Mouse (Mus musculus): ENCODE measurements around the gene Alad.

Gene Alad

DNA sequence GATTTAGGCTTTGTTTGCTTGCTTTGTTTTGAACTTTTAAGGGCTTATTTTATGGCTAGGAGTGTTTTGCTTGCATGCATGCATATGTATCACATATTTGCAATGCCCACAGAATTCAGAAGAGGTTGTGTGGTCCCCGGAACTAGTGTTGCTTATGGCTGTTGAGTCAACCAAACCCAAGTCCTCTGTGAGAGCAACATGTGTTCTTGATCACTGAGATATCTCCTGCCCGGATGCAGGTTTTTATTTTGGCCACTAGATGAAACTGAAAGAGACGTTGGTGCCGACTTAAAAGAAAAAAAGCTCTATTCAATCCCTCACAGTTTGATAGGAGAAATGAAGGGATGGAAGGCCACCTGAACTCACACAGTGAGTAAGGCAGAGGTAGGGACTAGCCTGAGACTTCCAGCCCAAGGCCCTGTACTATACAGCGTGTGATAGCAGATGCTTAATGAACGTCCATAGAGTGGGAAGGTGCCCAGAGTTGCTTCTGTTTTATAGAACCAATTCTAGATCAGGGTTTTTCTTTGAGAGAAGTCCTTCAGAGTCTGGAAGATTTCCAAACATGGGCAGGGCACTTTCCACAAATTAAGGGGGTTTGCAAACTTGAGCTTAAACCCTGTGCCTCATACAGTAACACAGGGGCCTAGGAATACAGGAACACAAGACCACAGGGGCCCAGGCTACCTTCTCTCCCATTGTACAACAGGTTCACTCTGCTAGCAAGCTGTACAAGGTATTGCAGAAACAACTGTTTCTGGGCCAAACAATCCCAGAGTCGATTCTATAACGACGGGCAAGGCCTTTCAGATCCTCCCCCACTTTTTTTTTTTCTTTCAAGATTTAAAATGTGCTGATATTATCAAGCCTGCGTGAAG lies 1.9 kb downstream of the Alad start:
- no peak for DNase-seq (ENCODE audit: low read depth)

DNA sequence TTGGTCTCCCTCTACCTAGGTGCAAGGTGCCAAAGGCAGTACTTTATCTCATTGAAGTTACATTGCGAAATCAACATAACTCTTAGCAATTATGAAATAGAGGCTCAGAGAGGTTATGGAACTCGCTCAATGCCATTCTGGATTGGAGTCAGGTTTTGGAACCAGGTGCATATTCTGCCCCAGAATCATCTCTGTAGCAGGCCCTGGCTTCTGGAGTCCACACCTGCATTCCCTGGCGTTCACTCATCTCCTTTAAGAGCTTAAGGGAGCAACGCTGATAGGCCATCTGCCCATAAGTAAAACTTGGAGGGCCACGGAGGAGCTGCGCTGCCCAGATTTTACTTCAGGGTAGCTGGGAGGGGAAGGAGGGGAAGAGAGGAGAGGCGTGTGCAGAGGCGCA lies 2.7 kb downstream of the Alad start:
- DNase-seq (ENCODE audit: low read depth), result no peak

DNA sequence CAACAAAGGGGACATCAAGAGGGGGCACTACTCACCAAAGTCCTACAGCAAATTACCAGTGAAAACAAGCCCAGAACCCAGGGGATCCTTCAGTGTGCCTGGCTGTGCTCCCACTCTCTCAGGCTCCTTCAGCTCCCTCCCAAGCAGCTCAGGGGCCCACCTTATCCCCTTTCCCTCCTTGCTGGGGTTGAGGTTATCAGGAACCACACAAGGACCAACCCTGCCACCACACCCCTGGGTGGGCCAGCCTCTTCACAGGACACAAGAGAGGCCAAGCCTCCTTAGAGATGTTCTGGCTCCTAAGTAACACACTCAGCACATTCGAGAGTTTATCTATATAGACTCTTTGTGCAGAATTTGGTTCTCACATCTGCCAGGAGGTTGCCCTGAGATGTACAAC lies 3.1 kb downstream of the Alad start:
- peak; percentile 72 for DNase-seq (ENCODE audit: low read depth)

DNA sequence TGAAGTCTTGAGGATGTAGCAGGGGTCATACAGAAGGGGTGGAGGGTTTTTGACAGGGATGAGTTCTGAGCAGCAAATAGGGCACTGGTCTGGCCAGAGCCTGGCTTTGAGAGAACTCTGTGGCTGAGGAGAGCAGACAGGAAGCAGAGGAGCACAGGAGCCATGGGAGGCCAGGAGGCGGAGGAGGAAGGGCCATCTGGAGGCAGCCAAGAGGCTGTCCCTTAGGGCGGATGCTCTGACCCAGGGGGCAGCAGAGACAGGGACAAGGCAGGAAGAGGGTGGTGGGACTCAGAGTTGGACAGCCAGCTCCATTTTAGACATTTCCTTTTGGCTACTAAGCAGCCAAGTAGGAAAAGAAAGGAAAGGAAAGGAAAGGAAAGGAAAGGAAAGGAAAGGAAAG lies 3.6 kb downstream of the Alad start:
- no peak for DNase-seq (ENCODE audit: low read depth)

DNA sequence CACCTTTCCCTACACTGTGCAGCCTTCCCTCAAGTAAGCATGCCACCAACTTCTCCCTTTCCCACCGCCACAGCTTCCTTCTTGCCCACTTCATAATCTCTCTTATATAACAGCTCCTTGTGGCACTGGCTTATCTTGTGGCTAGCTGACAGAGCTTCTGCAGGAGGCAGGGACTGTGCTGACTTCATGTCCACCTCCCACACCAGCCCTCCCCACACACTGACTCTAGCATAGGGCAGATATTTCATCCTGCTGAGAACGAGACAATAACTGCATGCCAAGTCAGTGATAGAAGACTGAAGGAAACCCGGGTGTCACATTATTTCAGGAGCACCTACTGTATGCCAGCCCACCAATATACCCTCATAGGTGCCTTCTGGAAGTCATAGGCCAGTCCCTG lies 4.2 kb downstream of the Alad start:
- DNase-seq (ENCODE audit: low read depth), result no peak

DNA sequence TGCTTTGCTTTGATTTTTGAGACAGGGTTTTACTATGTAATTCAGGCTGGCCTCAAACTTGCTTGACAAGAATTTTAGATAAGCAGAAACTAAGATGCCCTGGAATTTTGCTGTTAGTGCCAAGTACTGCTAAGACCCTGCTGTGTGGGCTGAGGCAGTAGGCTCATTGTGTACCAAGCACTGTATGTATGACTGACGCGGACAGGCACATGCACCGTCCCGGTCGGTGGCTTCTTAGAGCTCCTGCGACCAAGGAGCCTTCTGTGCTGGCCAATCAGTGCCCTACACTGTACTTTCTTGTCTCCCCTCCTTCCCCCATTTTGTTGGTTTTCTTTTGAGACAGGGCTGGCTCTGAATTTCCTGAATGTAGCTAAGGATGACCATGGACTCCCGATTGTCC lies 4.7 kb downstream of the Alad start:
- DNase-seq (ENCODE audit: low read depth), result no peak

DNA sequence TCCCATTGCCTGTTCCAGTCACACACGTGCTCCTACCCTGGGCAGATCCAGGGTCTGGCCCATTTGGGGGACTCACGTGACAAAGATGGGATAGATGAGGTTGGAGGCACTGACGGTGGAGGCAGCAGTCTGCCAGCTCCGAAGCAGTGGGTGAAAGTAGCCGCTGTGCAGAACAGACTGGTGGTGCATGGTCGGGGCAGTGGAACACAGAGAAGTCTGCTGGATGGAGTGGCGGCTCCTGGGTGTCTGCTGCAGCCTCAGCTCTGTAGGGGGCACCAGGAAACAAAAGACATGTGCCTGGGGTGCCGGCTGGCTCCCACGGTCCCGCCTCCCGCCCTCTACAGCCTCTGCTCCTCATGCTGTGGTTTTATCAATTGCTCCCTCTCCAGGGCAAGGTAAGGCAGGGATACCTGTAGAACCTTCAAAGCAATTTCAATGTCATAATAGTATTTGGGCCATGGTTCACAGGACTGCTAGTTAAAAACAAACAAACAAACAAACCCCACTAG lies 5.7 kb downstream of the Alad start:
- DNase-seq (ENCODE audit: low read depth), result no peak

DNA sequence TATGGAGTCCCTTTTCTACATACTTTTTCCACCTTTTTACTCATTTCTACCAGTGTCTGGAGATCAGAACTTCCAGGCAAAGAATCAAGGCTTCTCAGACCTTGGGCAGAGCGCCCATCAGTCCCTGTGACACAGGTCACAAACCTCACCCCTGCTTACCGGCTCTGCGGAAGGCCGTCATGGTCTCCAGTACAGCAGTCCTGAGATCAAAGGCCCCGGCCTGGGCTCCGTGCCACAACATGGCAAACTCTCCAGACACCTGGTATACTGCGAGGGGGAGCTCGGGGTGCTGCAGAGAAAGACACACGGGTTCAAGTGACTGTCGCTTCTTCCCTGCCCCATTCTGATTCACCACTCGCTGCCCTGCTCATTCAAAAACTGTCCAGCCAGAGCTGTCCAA lies 9.8 kb downstream of the Alad start:
- no peak for DNase-seq (ENCODE audit: low read depth)

DNA sequence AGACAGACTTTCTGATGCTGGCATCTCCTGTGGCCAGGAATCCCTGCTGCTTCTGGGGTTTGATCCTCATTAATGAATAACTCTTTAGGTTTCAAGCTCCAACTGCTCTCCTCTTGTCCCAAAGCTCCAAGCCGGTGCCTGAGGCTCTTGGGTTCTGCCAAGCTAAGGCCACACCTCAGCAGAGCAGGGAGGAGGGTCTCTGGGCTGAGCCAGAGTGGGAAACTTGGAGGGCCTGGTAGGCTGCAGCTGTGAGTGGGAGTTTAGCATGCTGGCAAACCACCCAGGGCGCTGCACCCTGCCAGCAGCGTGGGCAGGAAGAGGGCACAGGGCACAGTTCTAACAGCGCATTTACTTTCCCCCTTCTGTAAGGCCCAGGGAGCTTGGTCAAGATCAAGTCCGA lies 10.9 kb downstream of the Alad start:
- no peak for DNase-seq (ENCODE audit: low read depth)

DNA sequence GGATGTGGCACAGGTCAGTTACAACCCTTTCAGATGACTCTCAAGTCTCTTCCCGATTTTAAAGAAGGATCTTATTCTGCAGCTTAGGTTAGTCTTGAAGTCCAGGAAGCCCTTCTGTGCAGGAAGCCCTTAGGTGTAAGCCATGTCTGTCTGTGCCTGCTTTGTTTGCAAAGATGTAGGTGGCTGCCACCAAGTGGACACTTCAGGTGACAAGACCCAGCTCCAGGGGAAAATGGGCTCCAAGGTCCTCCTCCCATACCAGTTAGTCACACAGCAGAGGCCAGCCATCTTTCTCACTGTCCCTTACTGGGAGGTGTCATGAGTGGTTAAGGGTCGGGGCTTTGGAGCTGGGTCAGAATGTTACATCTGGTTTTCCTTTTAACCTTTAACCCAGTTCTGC lies 12.9 kb downstream of the Alad start:
- DNase-seq (ENCODE audit: low read depth), result no peak

DNA sequence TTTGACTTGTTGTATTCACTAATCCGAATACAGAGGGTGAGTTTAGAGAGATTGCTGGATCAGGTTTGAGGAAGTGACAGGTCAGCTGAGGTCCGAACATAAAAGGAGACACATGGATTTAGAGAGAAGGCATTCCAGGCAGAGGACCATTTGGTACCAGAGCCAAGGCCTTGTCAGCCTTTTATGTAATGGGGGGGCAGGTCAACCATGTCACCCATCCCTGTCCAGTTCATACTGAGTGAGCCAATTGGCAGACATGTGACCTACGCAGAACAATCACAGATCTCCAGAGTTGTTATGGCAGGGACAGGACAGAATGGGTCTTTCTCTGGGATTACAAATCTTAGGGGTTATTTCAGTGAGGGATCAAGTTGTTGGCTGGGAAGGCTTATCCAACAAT lies 13.7 kb downstream of the Alad start:
- no peak for DNase-seq (ENCODE audit: low read depth)

DNA sequence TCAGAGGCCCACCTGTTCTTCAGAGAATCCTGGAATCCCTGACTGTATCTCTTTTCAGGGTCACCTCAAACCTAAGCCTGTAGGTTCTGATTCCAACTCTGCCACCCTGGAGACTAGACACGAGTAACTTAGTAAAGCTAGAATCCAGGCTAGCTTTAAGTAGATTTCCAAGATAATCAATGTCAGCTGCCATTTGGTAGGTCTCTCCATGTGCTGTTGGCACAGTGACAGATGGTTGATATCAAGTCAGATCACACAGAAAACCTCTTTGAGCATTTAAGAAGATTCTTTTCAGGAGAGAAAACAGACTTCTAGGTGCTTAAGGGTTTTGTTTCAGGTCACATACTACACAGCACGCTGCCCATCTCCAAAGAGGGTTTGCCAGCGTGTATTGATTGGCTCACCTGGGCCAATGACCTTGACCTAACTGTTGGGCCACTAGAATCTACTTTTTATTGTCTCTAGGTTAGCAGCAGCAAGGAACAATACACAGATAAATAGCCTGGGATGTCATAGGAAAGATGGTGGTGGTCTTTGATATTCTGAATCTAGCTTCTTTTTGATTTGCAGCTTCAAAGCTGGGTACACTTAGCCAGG lies 16.2 kb downstream of the Alad start, which contains the start of gene Hdhd3:
Gene Hdhd3 (minus strand): TSS at position 94 of the 597 bp plus-strand sequence.
- DNase-seq (ENCODE audit: low read depth), result no peak

DNA sequence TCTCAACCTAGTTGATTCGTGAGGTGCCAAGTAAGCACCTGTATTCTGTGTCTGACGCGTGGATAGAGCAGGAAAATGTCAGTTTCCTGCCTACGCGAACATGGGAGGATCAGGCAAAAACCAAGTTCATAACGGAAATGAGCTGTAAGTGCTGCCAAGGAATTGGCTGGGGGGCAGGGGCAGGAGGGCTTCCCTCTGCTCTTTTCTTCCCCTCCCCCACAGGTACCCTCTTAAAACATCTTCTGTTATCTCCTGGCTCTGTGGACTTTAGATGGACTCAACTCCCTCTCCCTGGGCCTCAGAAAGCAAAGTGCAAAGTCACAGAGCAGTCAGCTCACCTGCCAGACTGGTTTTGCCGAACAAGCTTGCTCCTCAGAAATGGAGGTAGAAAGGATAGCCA lies 16.7 kb downstream of the Alad start:
- DNase-seq (ENCODE audit: low read depth), result no peak

DNA sequence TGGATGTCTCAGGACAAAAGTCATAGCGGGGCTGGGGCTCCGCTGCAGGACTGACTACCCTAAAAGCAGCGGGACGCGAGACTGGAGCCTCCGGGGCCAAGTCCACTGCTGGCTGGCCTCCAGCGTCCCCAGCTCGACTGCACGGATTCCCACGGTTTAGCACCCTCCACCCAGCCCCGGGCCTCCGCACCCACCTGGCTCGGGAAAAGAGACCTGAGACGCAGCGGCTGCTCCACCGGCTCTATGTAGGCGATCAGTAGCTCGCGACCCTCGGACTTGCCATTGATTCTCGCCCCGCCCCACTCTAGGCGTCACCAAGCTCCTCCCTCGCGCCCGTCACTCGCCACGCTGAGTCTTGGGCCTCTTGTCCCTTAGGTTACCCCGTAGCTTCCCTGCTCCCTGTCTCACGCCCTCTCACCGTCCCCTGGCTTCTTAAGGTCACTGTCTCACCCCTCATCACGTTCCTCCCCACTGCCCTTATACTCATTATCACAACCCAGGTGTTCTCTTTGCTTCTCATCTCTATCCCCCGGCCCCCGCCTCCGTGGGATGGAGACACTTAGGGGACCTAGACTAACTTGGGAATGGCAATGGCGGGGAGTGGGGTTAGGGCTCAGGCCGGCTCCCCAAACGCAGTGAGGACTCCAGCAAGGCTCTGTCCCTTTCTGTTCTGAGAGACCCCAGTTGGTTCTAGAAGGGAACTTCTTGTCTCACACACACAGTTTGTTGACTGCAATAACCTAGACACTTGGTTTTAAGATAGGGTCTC lies 17.6 kb downstream of the Alad start:
- peak; percentile 91 for DNase-seq (ENCODE audit: low read depth)

DNA sequence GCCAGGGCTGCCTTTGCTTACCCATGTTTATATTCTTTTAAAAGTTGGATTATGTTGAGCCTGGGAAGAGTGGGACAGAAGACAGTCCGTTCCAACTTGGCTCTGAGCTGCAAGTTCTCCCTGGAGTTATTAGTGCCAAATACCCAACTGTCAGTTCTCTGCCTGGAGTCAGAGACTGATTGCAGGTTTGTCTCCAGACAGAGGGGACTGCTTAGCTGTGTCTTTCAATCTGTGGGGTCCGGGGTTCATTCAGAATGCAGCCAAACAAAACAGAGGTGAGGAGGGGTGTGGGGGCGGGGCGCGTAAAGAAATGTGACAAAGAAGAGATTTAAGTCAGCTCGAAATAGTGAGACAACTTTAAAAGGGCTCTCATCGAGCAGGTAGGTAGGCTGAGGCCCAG lies 18.2 kb downstream of the Alad start:
- DNase-seq (ENCODE audit: low read depth), result no peak

DNA sequence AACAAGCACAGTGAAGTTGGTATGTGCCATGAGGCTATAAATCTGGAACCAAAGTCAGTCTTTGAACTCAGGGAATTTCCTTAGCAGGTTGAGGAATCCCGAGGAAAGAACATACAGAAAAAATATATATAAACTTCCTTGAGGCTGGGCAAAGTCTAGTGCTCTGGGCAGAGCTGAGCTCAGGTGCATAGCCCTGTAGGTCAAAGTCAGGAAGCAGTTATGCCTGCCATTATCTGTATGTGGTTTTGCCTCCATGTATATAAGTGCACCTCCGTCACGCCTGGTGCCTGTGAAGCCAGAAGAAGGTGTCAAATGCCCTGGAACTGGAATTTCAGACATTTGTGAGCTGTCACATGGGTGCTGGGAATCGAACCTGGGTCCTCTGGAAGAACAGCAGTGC lies 18.9 kb downstream of the Alad start:
- DNase-seq (ENCODE audit: low read depth), result no peak

DNA sequence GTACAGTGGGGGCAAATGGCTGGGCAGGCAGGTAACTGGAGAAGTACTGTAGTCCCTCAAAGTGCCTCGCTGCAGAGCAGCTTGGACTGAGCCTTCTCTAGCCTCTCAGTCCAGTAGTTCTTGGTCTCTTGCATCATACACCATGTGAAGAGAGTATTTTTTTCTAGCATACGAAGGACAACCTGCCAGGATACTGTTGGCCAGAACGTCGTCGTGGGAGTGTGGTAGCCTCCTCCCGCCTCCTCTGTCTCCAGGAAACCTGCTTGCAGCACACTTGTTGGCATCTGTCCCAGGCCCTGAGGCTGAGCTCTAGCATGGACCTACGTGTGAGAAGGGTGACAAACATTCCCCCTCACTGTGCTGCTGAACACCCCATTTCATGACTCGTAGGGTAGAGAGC lies 22.9 kb downstream of the Alad start:
- no peak for DNase-seq (ENCODE audit: low read depth)

DNA sequence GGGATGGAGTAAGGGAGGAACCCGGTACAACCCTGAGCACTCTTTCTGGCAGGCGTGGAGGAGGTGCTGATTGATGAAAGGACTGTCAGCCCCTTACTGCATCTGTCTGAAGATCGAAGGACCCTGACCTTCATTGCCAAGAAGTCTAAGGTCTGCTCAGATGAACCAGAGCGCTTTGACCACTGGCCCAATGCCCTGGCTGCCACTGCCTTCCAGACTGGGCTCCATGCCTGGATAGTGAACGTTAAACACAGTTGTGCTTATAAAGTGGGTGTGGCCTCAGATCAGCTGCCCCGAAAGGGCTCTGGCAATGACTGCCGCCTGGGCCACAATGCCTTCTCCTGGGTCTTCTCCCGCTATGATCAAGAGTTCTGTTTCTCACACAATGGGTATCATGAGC lies 23.8 kb downstream of the Alad start:
- DNase-seq (ENCODE audit: low read depth), result no peak

DNA sequence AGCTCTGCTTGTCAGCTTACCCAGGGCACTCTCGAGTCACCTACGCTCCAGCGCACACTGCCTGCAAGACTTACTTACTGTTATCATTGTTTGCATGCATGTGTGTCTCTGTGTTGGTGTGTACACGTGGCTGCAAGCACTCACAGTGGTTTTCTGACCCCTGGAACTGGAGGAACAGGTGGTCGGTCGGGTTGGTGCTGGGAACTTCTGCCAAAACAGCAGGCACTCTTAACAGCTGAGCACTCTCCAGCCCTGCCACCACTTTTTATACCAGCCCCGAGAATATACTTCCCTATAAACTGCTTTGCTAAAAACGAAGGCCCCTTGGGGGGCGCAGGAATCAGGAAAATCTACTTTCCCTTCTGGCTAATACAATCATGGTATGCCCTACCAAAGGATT lies 25.5 kb downstream of the Alad start:
- DNase-seq (ENCODE audit: low read depth), result no peak

DNA sequence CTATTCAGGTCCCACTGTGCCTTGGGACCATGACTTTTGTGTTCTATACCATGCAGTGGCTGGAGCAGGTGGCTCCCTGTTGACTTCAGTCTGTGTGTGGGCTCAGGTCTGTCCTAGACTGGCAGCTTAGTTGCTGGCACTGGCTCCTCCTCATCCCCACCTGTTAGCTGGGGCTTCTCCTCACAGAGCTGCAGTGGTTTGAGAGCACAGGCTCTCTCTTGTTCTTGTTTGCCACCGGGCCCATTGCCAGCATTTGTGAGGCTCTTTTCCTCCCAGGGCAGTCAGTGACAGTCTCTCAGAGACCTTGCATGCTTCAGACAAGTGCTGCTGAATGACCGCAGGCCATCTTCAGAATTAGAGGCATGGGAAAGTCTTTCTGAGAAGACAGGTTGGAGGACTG lies 27.0 kb downstream of the Alad start:
- no peak for DNase-seq (ENCODE audit: low read depth)

DNA sequence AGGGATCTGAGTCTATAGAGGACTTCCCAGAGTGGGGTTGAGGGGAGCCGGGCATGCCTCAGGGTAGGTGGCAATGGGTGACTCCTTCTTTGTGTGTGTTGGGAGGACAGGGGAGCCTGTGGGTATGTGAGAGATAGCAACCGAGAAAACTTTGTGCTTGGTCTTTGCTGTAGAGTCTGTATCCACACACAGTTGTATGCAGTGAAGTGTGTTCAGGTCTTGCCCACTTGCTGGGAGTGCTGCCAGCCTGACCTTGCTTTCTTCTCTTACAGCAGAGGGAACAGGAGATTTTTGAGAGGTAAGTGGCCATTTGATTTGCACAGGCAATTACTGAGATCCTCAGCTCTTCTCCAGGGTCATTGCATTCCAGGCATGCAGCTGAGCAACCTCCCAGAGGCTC lies 31.8 kb downstream of the Alad start:
- DNase-seq (ENCODE audit: low read depth), result no peak

DNA sequence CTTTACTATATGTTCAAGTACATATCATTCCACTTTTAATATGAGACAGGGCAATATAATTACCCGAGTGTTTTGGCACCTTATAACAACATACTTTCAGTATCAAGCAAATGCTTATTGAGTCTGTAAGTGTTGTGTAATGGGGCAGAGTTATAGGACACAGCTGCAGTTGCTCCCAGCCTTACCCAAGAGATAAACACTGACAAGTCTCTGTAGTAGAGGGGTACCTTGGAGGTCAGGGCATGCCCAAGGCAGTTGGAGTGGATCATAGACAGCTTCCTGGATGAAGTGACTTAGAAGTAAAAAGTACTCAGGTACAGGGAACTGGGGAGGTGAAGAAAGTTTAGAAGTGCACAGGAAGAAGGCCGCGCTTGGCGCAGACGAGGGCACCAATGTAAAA lies 32.5 kb downstream of the Alad start:
- DNase-seq (ENCODE audit: low read depth), result no peak

DNA sequence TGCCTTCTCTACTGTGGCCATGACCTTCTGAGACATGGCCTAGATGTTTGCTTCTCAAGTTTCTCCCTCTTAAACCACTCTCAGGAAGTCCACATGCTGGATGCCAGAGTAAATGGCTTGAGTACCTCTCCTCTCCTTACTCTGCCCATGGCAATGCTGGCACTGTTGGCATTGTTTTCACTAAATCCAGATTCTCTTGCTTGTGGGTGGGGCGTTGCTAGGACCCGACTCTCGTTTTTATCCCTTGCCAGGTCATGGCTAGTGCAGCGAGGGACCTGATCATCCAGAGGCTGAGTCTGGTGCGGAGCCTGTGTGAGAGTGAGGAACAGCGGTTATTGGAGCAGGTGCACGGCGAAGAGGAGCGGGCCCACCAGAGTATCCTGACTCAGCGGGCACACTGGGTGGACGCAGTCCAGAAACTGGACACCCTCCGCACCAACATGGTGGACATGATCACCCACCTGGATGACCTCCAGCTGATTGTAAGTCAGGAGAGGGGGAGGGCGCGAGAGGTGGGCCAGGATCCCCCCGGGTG lies 33.5 kb downstream of the Alad start:
- DNase-seq (ENCODE audit: low read depth), result no peak

Measured in c-Kit-positive CD71-negative TER-119-negative erythroid progenitor cells, embryonic 14.5 days (primary cell).